8 mouse cellular contexts compared by ENCODE assay signal in genomic region chr13:21453042-21453441, GRCm38 (mm10). TPM values are rescaled to one million over a fixed set of nuclear protein-coding genes. Genes with fewer than 3 reads are reported as not detected.
A peak's percentile ranks its signal among the peaks of the same experiment; 100 is the strongest.
DNase-seq lines count a peak whose midpoint lies in the region; ATAC-seq and TF ChIP-seq lines count a peak whose summit lies in the region.

No protein-coding gene starts in this region.

- H3K4me1 ChIP-seq in heart, embryonic 11.5 days (ENCODE audit: control insufficient read depth, insufficient read depth, low read length) = peaks cover 12% of the 10 kb centered on the region
- H3K4me1 ChIP-seq in ES-Bruce4 (ENCODE audit: control insufficient read depth, insufficient read depth, low read length) = no peaks in the 10 kb centered on the region
- peaks cover 4% of the 10 kb centered on the region; the same call in 1 of the 2 replicates for H3K4me1 ChIP-seq in forebrain, postnatal 0 days (ENCODE audit: insufficient read depth)

- ATAC-seq in heart, embryonic 11.5 days (replicated peaks; ENCODE audit: insufficient number of reproducible peaks, low FRiP score, low TSS enrichment) = no peak
- ATAC-seq in forebrain, postnatal 0 days = peak; percentile 28
- ATAC-seq in megakaryocyte, adult 5-6 weeks (ENCODE audit: poor library complexity, severe bottlenecking) = peak; percentile 11; the same call in 1 of the 2 replicates

- peak overlapping the region; percentile 88 for H3K9ac ChIP-seq in heart, embryonic 11.5 days (ENCODE audit: low read depth, low read length)
- H3K9ac ChIP-seq in ES-Bruce4 (ENCODE audit: low read depth, poor library complexity, severe bottlenecking) = peak overlapping the region; percentile 71
- peak overlapping the region; percentile 59 for H3K9ac ChIP-seq in forebrain, postnatal 0 days

- peak overlapping the region; percentile 86 for H3K4me3 ChIP-seq in heart, embryonic 11.5 days (ENCODE audit: low read depth, low read length)
- H3K4me3 ChIP-seq in ES-Bruce4 (ENCODE audit: low read depth, low read length) = peak overlapping the region; percentile 100
- H3K4me3 ChIP-seq in forebrain, postnatal 0 days (ENCODE audit: low read depth, low read length) = peak overlapping the region; percentile 77

- no peak for TF ChIP-seq CTCF in ES-Bruce4 (IDR thresholded peaks at IDR 0.05; ENCODE audit: low read depth, low read length)
- TF ChIP-seq CTCF in forebrain, postnatal 0 days (IDR thresholded peaks at IDR 0.05; ENCODE audit: low read depth) = no peak

- 3% methylated on average over 13 of the region's 13 CpGs for WGBS in heart, embryonic 11.5 days (ENCODE audit: insufficient replicate concordance)
- WGBS in forebrain, postnatal 0 days = 1% methylated on average over 13 of the region's 13 CpGs

- H3K4me2 ChIP-seq in heart, embryonic 11.5 days = peak overlapping the region; percentile 74
- peak overlapping the region; percentile 71 for H3K4me2 ChIP-seq in forebrain, postnatal 0 days (ENCODE audit: low read depth)

- no peaks in the 10 kb centered on the region for H3K27me3 ChIP-seq in heart, embryonic 11.5 days (ENCODE audit: control insufficient read depth, insufficient read depth, low read length)
- H3K27me3 ChIP-seq in ES-Bruce4 (ENCODE audit: control insufficient read depth, insufficient read depth, low read length, poor library complexity, severe bottlenecking) = no peaks in the 10 kb centered on the region
- H3K27me3 ChIP-seq in forebrain, postnatal 0 days (ENCODE audit: insufficient read depth, low read length) = no peaks in the 10 kb centered on the region

- H3K36me3 ChIP-seq in heart, embryonic 11.5 days (ENCODE audit: control insufficient read depth, insufficient read depth, low read length) = peaks cover 5% of the 10 kb centered on the region; the same call in 1 of the 2 replicates
- peaks cover 14% of the 10 kb centered on the region for H3K36me3 ChIP-seq in ES-Bruce4 (ENCODE audit: control insufficient read depth, insufficient read depth, low read length, poor library complexity, severe bottlenecking)
- H3K36me3 ChIP-seq in forebrain, postnatal 0 days (ENCODE audit: insufficient read depth) = peaks cover 2% of the 10 kb centered on the region; the same call in 1 of the 2 replicates

- intact Hi-C loops in left cerebral cortex, postnatal 25 days (cut with DNase I) = loop anchor here (1.0 to 2.0 kb wide), 4 partner anchors 16 to 90 kb away; partner anchors contain the start of genes Nkapl, Zkscan3, Zkscan4 and Zscan12

- no peak for TF ChIP-seq POLR2A in ES-Bruce4 (IDR thresholded peaks at IDR 0.05; ENCODE audit: insufficient read depth, low read length)

- DNase-seq in heart, postnatal 4 days = no peak
- DNase-seq in forebrain, postnatal 0 days = no peak
- no peak for DNase-seq in adrenal gland, adult 8-10 months
- DNase-seq in left cerebral cortex, postnatal 25 days (ENCODE audit: low spot score in 2 of 2) = no peak
- no peak for DNase-seq in ovary, postnatal 14 days (ENCODE audit: low spot score)

- no peaks in the 10 kb centered on the region for H3K9me3 ChIP-seq in heart, embryonic 11.5 days (replicated peaks; ENCODE audit: control insufficient read depth, low read length)
- H3K9me3 ChIP-seq in ES-Bruce4 (replicated peaks; ENCODE audit: control insufficient read depth, insufficient read depth, low read length, poor library complexity, severe bottlenecking) = no peaks in the 10 kb centered on the region
- no peaks in the 10 kb centered on the region for H3K9me3 ChIP-seq in forebrain, postnatal 0 days (ENCODE audit: low read length)

- H3K27ac ChIP-seq in heart, embryonic 11.5 days (ENCODE audit: low read depth, low read length) = peak overlapping the region; percentile 78
- H3K27ac ChIP-seq in ES-Bruce4 (ENCODE audit: insufficient read depth, low read length) = no peak overlapping the region
- H3K27ac ChIP-seq in forebrain, postnatal 0 days (ENCODE audit: low read depth, low read length) = peak overlapping the region; percentile 73

- TF ChIP-seq EP300 in ES-Bruce4 (IDR thresholded peaks at IDR 0.05; ENCODE audit: insufficient read depth, low read depth, low read length) = no peak

RNA-seq across cellular contexts. Expression of gene Zscan26, which starts 0.5 kb away (rescaled TPM):
- polyA plus RNA-seq in heart, embryonic 11.5 days (2014; fragmentation: Nextera tagmentation; extraction: Ambion mirVana) = 20.3 and 26.7 TPM in 2 replicates
- 10 to 100 TPM; 17.7 to 19.1 TPM for total RNA-seq in heart, postnatal 4 days (2021)
- 39.0 and 42.6 TPM in 2 replicates for polyA plus RNA-seq in ES-Bruce4 (2011; ENCODE audit: insufficient read depth, insufficient read length, low read depth, missing spikeins)
- 25.2 and 27.1 TPM in 2 replicates for total RNA-seq in forebrain, postnatal 0 days (2014; rRNA removed)
- polyA plus RNA-seq in forebrain, postnatal 0 days (2015; fragmentation: Nextera tagmentation; extraction: Ambion mirVana) = 10.9 and 16.7 TPM in 2 replicates
- 24.2 and 25.3 TPM in 2 replicates for total RNA-seq in megakaryocyte, adult 5-6 weeks (2015)
- 26.9 and 27.2 TPM in 2 replicates for total RNA-seq in megakaryocyte, adult 5-6 weeks (2017)
- total RNA-seq in adrenal gland, adult 8-10 months (2022) = 10 to 100 TPM; 41.9 to 57.9 (median 51.1) TPM
- total RNA-seq in left cerebral cortex, postnatal 25 days (2021) = 10 to 100 TPM; 48.3 to 51.3 TPM

RNA-seq across cellular contexts. Expression of gene Pgbd1, which starts 12.2 kb away (rescaled TPM):
- 2.3 and 3.6 TPM in 2 replicates for polyA plus RNA-seq in heart, embryonic 11.5 days (2014; fragmentation: Nextera tagmentation; extraction: Ambion mirVana)
- under 1 TPM; 0.61 to 0.71 TPM for total RNA-seq in heart, postnatal 4 days (2021)
- polyA plus RNA-seq in ES-Bruce4 (2011; ENCODE audit: insufficient read depth, insufficient read length, low read depth, missing spikeins) = 3.4 and 3.6 TPM in 2 replicates
- 2.3 and 4.7 TPM in 2 replicates for total RNA-seq in forebrain, postnatal 0 days (2014; rRNA removed)
- 0.83 and 1.5 TPM in 2 replicates for polyA plus RNA-seq in forebrain, postnatal 0 days (2015; fragmentation: Nextera tagmentation; extraction: Ambion mirVana)
- 0.30 TPM in 1 of 2 replicates, not detected in the other for total RNA-seq in megakaryocyte, adult 5-6 weeks (2015)
- total RNA-seq in megakaryocyte, adult 5-6 weeks (2017) = 0.33 TPM in 1 of 2 replicates, not detected in the other
- 1 to 10 TPM in 2 of 4 experiments, under 1 TPM in 2; 0.75 to 1.9 (median 1.1) TPM for total RNA-seq in adrenal gland, adult 8-10 months (2022)
- 1 to 10 TPM; 1.5 to 1.7 TPM for total RNA-seq in left cerebral cortex, postnatal 25 days (2021)

RNA-seq across cellular contexts. Expression of gene Nkapl, which starts 15.3 kb away (rescaled TPM):
- 2.0 and 2.6 TPM in 2 replicates for polyA plus RNA-seq in heart, embryonic 11.5 days (2014; fragmentation: Nextera tagmentation; extraction: Ambion mirVana)
- total RNA-seq in heart, postnatal 4 days (2021) = under 1 TPM; 0.47 to 0.91 TPM
- 0.55 TPM in 1 of 2 replicates, not detected in the other for polyA plus RNA-seq in ES-Bruce4 (2011; ENCODE audit: insufficient read depth, insufficient read length, low read depth, missing spikeins)
- total RNA-seq in forebrain, postnatal 0 days (2014; rRNA removed) = 0.69 and 1.3 TPM in 2 replicates
- polyA plus RNA-seq in forebrain, postnatal 0 days (2015; fragmentation: Nextera tagmentation; extraction: Ambion mirVana) = 1.8 and 2.7 TPM in 2 replicates
- total RNA-seq in megakaryocyte, adult 5-6 weeks (2015) = 0.16 and 1.1 TPM in 2 replicates
- total RNA-seq in megakaryocyte, adult 5-6 weeks (2017) = 1.2 and 1.3 TPM in 2 replicates
- 1 to 10 TPM; 1.2 to 2.1 (median 1.8) TPM for total RNA-seq in adrenal gland, adult 8-10 months (2022)
- 1 to 10 TPM in 1 of 2 experiments, under 1 TPM in 1; 0.96 to 1.1 TPM for total RNA-seq in left cerebral cortex, postnatal 25 days (2021)

RNA-seq across cellular contexts. Expression of gene Zkscan4, which starts 25.7 kb away (rescaled TPM):
- polyA plus RNA-seq in heart, embryonic 11.5 days (2014; fragmentation: Nextera tagmentation; extraction: Ambion mirVana) = 1.2 and 1.8 TPM in 2 replicates
- 1 to 10 TPM; 1.1 to 1.4 TPM for total RNA-seq in heart, postnatal 4 days (2021)
- polyA plus RNA-seq in ES-Bruce4 (2011; ENCODE audit: insufficient read depth, insufficient read length, low read depth, missing spikeins) = 0.58 and 0.59 TPM in 2 replicates
- total RNA-seq in forebrain, postnatal 0 days (2014; rRNA removed) = 8.9 and 9.3 TPM in 2 replicates
- 4.2 and 6.1 TPM in 2 replicates for polyA plus RNA-seq in forebrain, postnatal 0 days (2015; fragmentation: Nextera tagmentation; extraction: Ambion mirVana)
- total RNA-seq in megakaryocyte, adult 5-6 weeks (2015) = 0.09 and 0.16 TPM in 2 replicates
- 0.44 TPM in 1 of 2 replicates, not detected in the other for total RNA-seq in megakaryocyte, adult 5-6 weeks (2017)
- 1 to 10 TPM; 2.5 to 4.9 (median 3.8) TPM for total RNA-seq in adrenal gland, adult 8-10 months (2022)
- 1 to 10 TPM; 5.6 to 6.7 TPM for total RNA-seq in left cerebral cortex, postnatal 25 days (2021)

RNA-seq across cellular contexts. Expression of gene Gm10065, which starts 26.2 kb away (rescaled TPM):
- polyA plus RNA-seq in heart, embryonic 11.5 days (2014; fragmentation: Nextera tagmentation; extraction: Ambion mirVana) = not detected in 2 replicates
- not detected for total RNA-seq in heart, postnatal 4 days (2021)
- polyA plus RNA-seq in ES-Bruce4 (2011; ENCODE audit: insufficient read depth, insufficient read length, low read depth, missing spikeins) = not detected in 2 replicates
- total RNA-seq in forebrain, postnatal 0 days (2014; rRNA removed) = 1.5 TPM in 1 of 2 replicates, not detected in the other
- polyA plus RNA-seq in forebrain, postnatal 0 days (2015; fragmentation: Nextera tagmentation; extraction: Ambion mirVana) = not detected in 2 replicates
- not detected in 2 replicates for total RNA-seq in megakaryocyte, adult 5-6 weeks (2015)
- total RNA-seq in megakaryocyte, adult 5-6 weeks (2017) = not detected in 2 replicates
- total RNA-seq in adrenal gland, adult 8-10 months (2022) = not detected
- not detected for total RNA-seq in left cerebral cortex, postnatal 25 days (2021)
